Mouse (Mus musculus) 3T3-L1 (cell line): ENCODE results near the gene Clta.

Experiments used
- DNase-seq: peaks from one replicate; pipeline ENCODE4 v3.0.0-alpha.2; 2015; ENCODE audit warnings: low read depth, low spot score

Clta gene

DNA sequence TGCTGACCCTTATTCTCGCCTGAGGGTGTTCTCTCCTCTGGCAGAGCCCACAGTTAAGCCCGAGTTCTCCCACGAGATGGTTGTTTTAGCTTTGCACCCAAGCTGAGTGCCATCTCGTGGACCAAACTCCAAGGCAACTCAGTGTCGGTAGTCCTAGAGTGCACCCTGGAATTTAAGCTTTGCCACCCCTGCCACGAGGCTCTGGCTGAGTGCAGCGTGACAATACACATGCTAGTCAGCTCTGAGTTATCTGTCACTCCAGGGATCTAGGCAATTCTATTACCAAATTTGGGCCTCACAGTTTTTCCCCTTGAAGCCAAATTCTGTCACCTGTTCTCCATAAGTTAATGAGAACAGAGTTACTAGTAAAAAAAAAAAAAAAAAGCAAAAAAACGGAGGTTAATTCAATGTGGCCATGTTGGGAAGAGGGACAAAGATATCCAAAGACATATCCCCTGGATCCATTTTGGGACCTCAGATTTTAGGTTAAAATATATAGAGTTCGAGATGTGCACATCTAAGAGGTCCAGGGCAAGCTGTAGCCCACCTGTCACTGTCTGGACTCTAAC is 68.7 kb downstream of the Clta start:
- no peak for DNase-seq

DNA sequence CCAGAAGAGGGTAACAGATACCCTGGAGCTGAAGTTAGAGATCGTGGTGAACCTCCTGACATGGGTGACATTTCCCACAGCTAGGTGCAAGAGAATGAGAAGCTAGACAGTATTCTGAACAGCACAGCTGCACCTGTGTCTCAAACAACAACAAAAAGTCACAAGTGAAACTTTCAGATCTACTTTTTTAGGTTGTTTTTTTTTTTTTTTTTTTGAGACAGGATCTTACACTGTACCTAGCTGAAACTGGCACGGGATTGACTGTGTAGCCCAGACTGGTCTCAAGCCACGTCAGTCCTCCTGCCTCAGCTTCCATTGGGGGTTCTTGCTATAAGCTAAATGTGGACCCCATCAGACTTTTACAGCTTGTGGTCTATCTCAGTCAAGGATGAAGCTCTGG is 69.5 kb downstream of the Clta start:
- no peak for DNase-seq

DNA sequence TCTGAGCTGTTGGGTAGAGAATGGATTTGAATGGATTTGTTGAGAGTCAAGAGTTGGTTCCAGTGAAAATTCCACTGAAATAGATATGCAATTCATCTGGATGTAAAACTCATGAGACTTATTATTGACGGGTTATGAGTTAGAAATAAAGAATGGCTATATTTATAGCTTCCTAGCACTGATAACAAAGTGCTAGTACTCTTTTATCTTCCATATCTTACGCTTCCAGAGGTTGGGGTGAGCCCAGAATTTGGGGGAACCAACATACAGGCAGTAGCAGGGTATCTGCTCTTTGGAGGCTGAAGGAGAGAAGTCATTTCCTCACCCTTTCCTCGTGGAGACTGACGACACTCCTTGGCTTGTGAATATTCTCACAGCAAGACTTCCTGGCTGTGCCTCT is 70.2 kb downstream of the Clta start:
- no peak for DNase-seq

DNA sequence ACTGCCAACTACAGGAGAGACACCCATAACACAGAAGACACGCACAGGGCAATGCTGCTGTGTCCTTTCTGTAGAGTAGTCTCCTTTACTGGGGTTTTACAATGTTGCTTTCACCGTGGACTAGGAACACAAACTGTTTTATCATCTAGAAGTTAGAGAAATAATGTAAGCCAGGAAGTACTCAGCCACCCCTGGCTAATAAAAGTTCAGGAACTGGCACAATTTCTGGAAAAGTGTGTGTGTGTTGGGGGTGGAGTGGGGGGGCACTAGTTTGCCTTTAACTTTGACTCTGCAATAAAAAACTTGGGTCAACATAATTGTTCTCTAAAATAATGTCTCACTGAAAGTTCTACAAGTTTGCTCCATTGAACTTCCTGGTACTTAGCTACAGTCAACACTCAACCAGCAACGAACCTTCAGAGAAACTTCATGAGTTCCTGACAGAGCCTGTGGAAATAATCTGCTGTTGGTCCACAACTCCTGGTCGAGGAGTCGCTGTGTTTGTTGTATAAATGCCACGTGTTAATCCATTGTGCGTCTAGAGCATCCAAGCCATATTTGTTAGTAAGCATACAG is 74.2 kb downstream of the Clta start:
- no peak for DNase-seq
